Mouse (Mus musculus) limb, embryonic 14.5 days (tissue): ENCODE measurements around the gene Fbxo31. TPM values are rescaled to one million over a fixed set of nuclear protein-coding genes. Genes with fewer than 3 reads are reported as not detected.

ENCODE experiments used
- ATAC-seq: fragments of 200-750 bp; cut with Nextera tagmentation; 2 replicates; pipeline ENCODE4 v1.8.0; 2017; ENCODE audit warnings: low read depth, moderate number of reproducible peaks, moderate TSS enrichment; ENCODE audit not compliant: low FRiP score
- DNase-seq: peaks from one replicate; pipeline ENCODE4 v3.0.0-alpha.2; 2015; ENCODE audit warnings: low spot score
- H3K27ac ChIP-seq: fragments of 300-500 bp; sonication (generic); replicated peaks from 2 replicates; pipeline ENCODE4 v1.5.1; 2014; ENCODE audit warnings: low read depth, mild to moderate bottlenecking, low read length, moderate library complexity, mixed read lengths
- H3K27me3 ChIP-seq: fragments of 300-500 bp; sonication (generic); 2 replicates; pipeline ENCODE4 v1.6.1; 2014; ENCODE audit warnings: low read length, mixed read lengths; ENCODE audit not compliant: control insufficient read depth, insufficient read depth
- H3K36me3 ChIP-seq: fragments of 300-500 bp; sonication (generic); 2 replicates; pipeline ENCODE4 v1.6.1; 2014; ENCODE audit warnings: mild to moderate bottlenecking, low read length, moderate library complexity, mixed read lengths; ENCODE audit not compliant: control insufficient read depth, insufficient read depth
- H3K4me1 ChIP-seq: fragments of 300-500 bp; sonication (generic); 2 replicates; pipeline ENCODE4 v1.6.1; 2014; ENCODE audit warnings: antibody characterized with exemption, low read length, mixed read lengths; ENCODE audit not compliant: control insufficient read depth, insufficient read depth
- H3K4me2 ChIP-seq: fragments of 300-500 bp; sonication (generic); replicated peaks from 2 replicates; pipeline ENCODE4 v1.6.1; 2014; ENCODE audit warnings: low read depth, mild to moderate bottlenecking, low read length, moderate library complexity; ENCODE audit not compliant: severe bottlenecking
- H3K4me3 ChIP-seq: fragments of 300-500 bp; sonication (generic); replicated peaks from 2 replicates; pipeline ENCODE4 v1.5.1; 2014; ENCODE audit warnings: low read length
- H3K9ac ChIP-seq: fragments of 300-500 bp; sonication (generic); 2 replicates; pipeline ENCODE4 v1.6.1; 2014; ENCODE audit warnings: mild to moderate bottlenecking, low read depth, low read length, moderate library complexity; ENCODE audit not compliant: severe bottlenecking
- H3K9me3 ChIP-seq: fragments of 300-500 bp; sonication (generic); 2 replicates; pipeline ENCODE4 v1.6.1; 2016; ENCODE audit warnings: low read length; ENCODE audit not compliant: control insufficient read depth
- POLR2A ChIP-seq: fragments of 200-500 bp; IDR thresholded peaks from 2 replicates; pipeline ENCODE4 v1.8.0; 2012; ENCODE audit warnings: inconsistent platforms, mild to moderate bottlenecking, moderate library complexity, borderline replicate concordance; ENCODE audit not compliant: insufficient read depth, insufficient read length; ENCODE audit errors: extremely low read depth
- WGBS: fragments of 180-500 bp; shearing (Covaris S2); extraction: QIAGEN DNeasy Blood & Tissue Kit; methylation state at CpG from one replicate; pipeline ENCODE4 v1.1.7; 2014; 5-methylcytosine and 5-hydroxymethylcytosine counted together
- polyA plus RNA-seq, 2 experiments: library from polyadenylated mRNA; depleted of rRNA in 1 of 2; stranded (reverse) in 1 of 2; unstranded in 1 of 2; fragments of >200 nt; fragmentation: Nextera tagmentation in 1 of 2; extraction: Ambion mirVana in 1 of 2; gene quantifications; 2 replicates each; pipeline versions ENCODE4 v1.2.1 to v1.2.3; 2012 to 2014

Fbxo31 gene
- polyA plus RNA-seq, 2 experiments, result 19.1 to 21.5 TPM

GRCm38 (mm10) chr8:121585159-121585825 is 6.7 kb upstream of the Fbxo31 start:
- peaks cover 5% of the 10 kb centered on the region for H3K4me1 ChIP-seq
- H3K27ac ChIP-seq, result no peak overlapping the region
- no peaks in the 10 kb centered on the region for H3K9me3 ChIP-seq
- H3K9ac ChIP-seq, result peak overlapping the region; percentile 60
- H3K4me2 ChIP-seq, result peak overlapping the region; percentile 65
- H3K27me3 ChIP-seq, result no peaks in the 10 kb centered on the region
- ATAC-seq, result peak; percentile 96
- TF ChIP-seq POLR2A, result peak; percentile 66; the same call in 1 of the 2 replicates
- no peaks in the 10 kb centered on the region for H3K36me3 ChIP-seq
- WGBS, result under 1% methylated on average over 42 of the region's 47 CpGs
- peak overlapping the region; percentile 64 for H3K4me3 ChIP-seq
- peak; percentile 97 for DNase-seq

DNA sequence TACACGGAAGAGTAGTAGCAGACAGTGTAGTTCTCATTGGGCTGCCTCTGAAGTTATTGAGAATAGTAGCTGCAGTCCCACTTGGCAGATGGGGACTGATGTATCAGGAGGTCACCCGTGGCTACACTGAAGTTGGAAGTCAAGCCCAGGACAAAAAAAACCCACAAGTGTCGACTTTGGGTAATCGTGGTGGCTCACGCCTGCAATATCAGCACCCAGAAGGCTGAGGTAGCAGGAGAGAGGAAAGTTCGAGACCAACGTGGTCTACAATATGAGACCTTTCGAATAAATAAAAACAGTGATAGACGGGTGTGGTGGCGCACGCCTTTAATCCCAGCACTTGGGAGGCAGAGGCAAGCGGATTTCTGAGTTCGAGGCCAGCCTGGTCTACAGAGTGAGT is 6.1 kb upstream of the Fbxo31 start:
- no peak for ATAC-seq
- H3K9ac ChIP-seq, result peak overlapping the region; percentile 60; the same call in 1 of the 2 replicates

GRCm38 (mm10) chr8:121583653-121584052 is 5.0 kb upstream of the Fbxo31 start:
- WGBS, result 45% methylated on average over 8 of the region's 8 CpGs
- H3K27ac ChIP-seq, result no peak overlapping the region
- no peaks in the 10 kb centered on the region for H3K9me3 ChIP-seq
- no peak overlapping the region for H3K4me2 ChIP-seq
- no peak for TF ChIP-seq POLR2A
- H3K4me1 ChIP-seq, result peaks cover 5% of the 10 kb centered on the region
- H3K36me3 ChIP-seq, result no peaks in the 10 kb centered on the region
- no peak overlapping the region for H3K4me3 ChIP-seq
- H3K9ac ChIP-seq, result no peak overlapping the region
- no peak for ATAC-seq
- H3K27me3 ChIP-seq, result no peaks in the 10 kb centered on the region
- DNase-seq, result no peak

More for the DNA sequence above, 6.1 kb upstream of the Fbxo31 start:
- WGBS, result 41% methylated on average over 13 of the region's 13 CpGs
- H3K36me3 ChIP-seq, result no peaks in the 10 kb centered on the region
- H3K4me3 ChIP-seq, result peak overlapping the region; percentile 64
- H3K27me3 ChIP-seq, result no peaks in the 10 kb centered on the region
- peaks cover 5% of the 10 kb centered on the region for H3K4me1 ChIP-seq
- H3K4me2 ChIP-seq, result peak overlapping the region; percentile 65
- no peak for TF ChIP-seq POLR2A
- no peak for DNase-seq
- H3K27ac ChIP-seq, result no peak overlapping the region
- no peaks in the 10 kb centered on the region for H3K9me3 ChIP-seq

DNA sequence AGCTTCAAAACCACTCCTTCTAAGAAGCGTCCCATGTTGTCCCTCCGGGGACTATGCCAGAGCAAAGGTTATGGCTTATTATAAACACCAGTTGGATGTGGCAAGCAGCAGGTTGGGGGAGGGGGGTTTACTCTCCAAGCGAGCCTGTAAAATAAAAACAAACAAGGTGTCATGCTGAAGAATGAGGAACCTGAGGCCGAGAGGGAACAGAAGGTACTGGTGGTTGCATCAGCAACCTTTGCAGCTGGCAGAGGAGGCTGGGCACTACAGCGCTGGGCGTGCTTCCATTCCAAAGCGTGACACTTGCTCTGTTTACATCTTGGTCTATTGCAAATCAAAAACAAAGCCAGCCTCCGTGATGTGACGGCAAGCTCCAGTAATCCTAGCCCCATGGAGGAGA is 1.9 kb upstream of the Fbxo31 start:
- Histone ChIP-seq H3K4me1 (peaks cover 24% of the 10 kb centered on the region), H3K27ac (no peak overlapping the region), H3K9me3 (no peaks in the 10 kb centered on the region), H3K36me3 (no peaks in the 10 kb centered on the region), H3K4me2 (no peak overlapping the region), H3K4me3 (no peak overlapping the region), H3K27me3 (no peaks in the 10 kb centered on the region), H3K9ac (no peak overlapping the region)
- DNase-seq (no peak), ATAC-seq (no peak)
- 15% methylated on average over 9 of the region's 9 CpGs for WGBS
- no peak for TF ChIP-seq POLR2A

DNA sequence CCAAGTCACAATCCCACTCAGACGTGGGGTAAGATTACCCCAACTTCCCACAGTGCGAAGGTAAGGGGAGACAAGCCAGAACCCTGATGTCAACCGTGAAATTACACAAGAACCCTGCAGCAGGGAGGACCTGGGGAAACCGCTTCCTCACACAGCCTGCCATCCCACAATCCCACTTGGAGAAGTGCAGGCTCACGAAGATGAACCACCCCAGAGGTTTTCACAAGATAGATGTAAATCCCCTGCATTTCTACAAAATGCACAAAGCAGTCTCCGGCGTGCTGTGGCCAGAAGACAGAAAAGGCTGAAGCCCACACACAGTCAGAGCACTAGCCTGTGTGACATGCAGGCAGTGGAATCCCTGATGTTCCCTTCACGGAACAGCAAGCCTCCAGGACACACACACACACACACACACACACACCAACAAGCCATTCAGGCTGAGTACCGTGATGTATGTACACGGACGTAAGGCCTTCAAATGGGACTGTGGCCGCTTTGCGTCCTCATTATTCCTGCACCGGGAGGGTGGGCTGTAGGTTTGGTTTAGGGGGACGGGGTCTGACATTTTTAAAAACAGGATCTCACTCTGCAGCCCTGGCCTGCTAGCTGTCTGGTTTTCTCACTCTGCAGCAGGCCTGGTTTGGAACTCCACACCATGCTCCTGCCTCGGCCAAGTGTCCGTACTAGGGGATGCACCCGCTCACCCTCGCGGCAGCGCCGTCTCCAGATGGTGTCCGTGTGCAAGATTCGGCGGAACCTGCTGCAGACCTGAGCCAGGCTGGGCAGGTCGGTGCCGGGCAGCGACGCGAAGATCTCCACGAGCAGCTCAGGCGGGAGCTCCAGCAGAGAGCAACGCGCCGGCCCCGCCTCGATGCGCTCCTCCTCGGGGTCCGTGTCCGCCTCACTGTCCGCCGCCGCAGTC is 593 bp downstream of the Fbxo31 start:
- Histone ChIP-seq H3K4me3 (peak overlapping the region; percentile 90), H3K4me1 (peaks cover 19% of the 10 kb centered on the region), H3K27ac (no peak overlapping the region), H3K9me3 (no peaks in the 10 kb centered on the region), H3K4me2 (peak overlapping the region; percentile 84), H3K27me3 (no peaks in the 10 kb centered on the region), H3K9ac (peak overlapping the region; percentile 83), H3K36me3 (no peaks in the 10 kb centered on the region)
- no peak for TF ChIP-seq POLR2A
- WGBS, result 3% methylated on average over 44 of the region's 44 CpGs
- DNase-seq (no peak), ATAC-seq (peak; percentile 28)
